Mouse (Mus musculus) stomach, embryonic 16.5 days (tissue): ENCODE measurements around the gene Med20. TPM values are rescaled to one million over a fixed set of nuclear protein-coding genes. Genes with fewer than 3 reads are reported as not detected.
A peak's percentile ranks its signal among the peaks of the same experiment; 100 is the strongest.

ENCODE experiments used
- ATAC-seq: fragments of 200-750 bp; cut with Nextera tagmentation; 2 replicates; pipeline ENCODE4 v1.8.0; 2017; ENCODE audit warnings: moderate number of reproducible peaks, moderate TSS enrichment; ENCODE audit not compliant: insufficient read depth, low FRiP score
- H3K27ac ChIP-seq: fragments of 300-500 bp; sonication (generic); 2 replicates; pipeline ENCODE4 v1.5.1; 2014; ENCODE audit warnings: low read length
- H3K27me3 ChIP-seq: fragments of 300-500 bp; sonication (generic); 2 replicates; pipeline ENCODE4 v1.6.1; 2014; ENCODE audit warnings: low read length, control low read depth, mixed read lengths; ENCODE audit not compliant: control insufficient read depth, insufficient read depth
- H3K36me3 ChIP-seq: fragments of 300-500 bp; sonication (generic); 2 replicates; pipeline ENCODE4 v1.6.1; 2014; ENCODE audit warnings: low read length; ENCODE audit not compliant: control insufficient read depth, insufficient read depth
- H3K4me1 ChIP-seq: fragments of 300-500 bp; sonication (generic); 2 replicates; pipeline ENCODE4 v1.6.1; 2014; ENCODE audit warnings: low read length, control low read depth, mixed read lengths; ENCODE audit not compliant: control insufficient read depth, insufficient read depth
- H3K4me2 ChIP-seq: fragments of 300-500 bp; sonication (generic); 2 replicates; pipeline ENCODE4 v1.6.1; 2014; ENCODE audit warnings: low read depth, low read length, mixed read lengths
- H3K4me3 ChIP-seq: fragments of 300-500 bp; sonication (generic); replicated peaks from 2 replicates; pipeline ENCODE4 v1.5.1; 2014; ENCODE audit warnings: mild to moderate bottlenecking, low read length
- H3K9ac ChIP-seq: fragments of 300-500 bp; sonication (generic); 2 replicates; pipeline ENCODE4 v1.6.1; 2014; ENCODE audit warnings: low read length
- H3K9me3 ChIP-seq: fragments of 300-500 bp; sonication (generic); replicated peaks from 2 replicates; pipeline ENCODE4 v1.6.1; 2016; ENCODE audit warnings: low read length, control low read depth; ENCODE audit not compliant: control insufficient read depth
- WGBS: fragments of 180-500 bp; shearing (Covaris S2); extraction: QIAGEN DNeasy Blood & Tissue Kit; methylation state at CpG from one replicate; pipeline ENCODE4 v1.1.7; 2014; 5-methylcytosine and 5-hydroxymethylcytosine counted together
- polyA plus RNA-seq: library from polyadenylated mRNA; unstranded; fragments of >200 nt; fragmentation: Nextera tagmentation; extraction: Ambion mirVana; gene quantifications from 2 replicates; pipeline ENCODE4 v1.2.1, GENCODE M21; 2015

Gene Med20
- polyA plus RNA-seq, 1 experiment from 2014 or later: 40.7 TPM

DNA sequence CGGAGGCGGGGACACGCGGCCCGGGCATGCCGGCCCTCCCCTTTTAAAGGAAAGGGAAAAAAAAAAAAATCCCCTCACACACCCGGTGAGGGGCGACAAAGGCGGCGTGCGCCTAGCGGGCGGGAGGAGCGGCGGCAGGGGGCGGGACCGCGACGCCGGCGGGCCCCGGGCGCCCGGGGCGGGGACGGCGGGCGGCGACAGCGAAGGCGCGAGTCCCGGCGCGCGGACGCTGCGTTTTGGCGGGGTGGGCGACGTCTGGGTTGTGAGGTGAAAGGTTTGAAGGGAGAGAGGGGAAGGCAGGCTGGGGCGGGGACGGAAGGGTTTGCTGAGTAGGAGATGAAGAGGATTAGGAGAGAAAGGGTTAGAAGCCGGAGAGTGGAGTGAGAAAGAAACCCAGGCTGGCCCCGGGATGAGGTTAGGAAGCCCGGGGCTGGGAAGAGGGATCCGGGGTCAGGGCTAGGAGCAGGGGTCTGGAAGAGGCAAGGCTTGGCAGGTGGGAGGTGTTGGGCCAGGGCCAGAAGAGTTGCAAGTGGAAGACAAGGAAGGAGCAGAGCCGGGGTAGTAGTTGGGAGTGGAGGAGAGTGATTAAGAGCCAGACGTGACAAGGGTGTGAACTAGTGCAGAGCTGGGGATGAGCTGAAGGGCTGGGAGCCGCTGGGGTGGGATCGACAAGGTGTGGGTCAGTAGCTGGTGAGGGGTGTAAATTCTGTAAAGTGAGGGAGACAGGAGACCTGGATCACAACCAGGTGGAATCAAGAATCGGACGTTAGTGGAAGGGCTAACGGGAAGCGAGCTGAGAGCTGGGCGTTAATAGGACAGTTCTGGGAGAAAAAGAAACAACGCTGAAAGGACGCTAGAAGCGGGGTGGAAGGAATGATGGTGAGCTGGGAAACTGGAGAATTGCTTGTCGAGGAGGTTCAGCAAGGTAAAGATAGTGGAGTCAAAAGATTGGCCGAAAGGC is 18.6 kb downstream of the Med20 start:
- Histone ChIP-seq H3K27ac (peak overlapping the region; percentile 94), H3K27me3 (no peaks in the 10 kb centered on the region), H3K4me3 (peak overlapping the region; percentile 73), H3K4me1 (peaks cover 8% of the 10 kb centered on the region), H3K9me3 (no peaks in the 10 kb centered on the region), H3K4me2 (peak overlapping the region; percentile 97), H3K9ac (peak overlapping the region; percentile 79), H3K36me3 (no peaks in the 10 kb centered on the region)
- WGBS: under 1% methylated on average over 61 of the region's 61 CpGs
- peak; percentile 71; the same call in 1 of the 2 replicates for ATAC-seq

DNA sequence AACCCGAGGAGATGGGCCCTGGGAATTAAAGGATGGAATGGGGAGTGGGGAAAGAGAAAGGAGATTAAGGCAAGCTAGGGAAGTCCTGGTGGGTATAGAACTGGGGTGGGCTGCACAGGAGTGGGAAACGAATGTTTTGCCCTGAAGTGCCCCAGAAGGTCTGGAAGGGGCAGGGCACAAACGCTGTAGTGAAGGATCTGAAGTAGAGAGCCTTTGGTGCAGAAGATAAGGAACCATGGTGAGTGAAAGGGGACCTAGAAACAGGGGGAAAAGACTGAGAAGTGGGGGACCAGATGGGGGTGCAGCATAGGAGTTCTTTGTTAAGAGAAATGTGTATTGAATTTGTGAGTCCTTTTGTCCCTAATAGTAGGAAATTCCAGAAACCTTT is 19.3 kb downstream of the Med20 start, which contains the start of gene Usp49:
TSS of gene Usp49 (plus strand) at position 13 of the 388 bp plus-strand sequence.
- Histone ChIP-seq H3K4me1 (peaks cover 8% of the 10 kb centered on the region), H3K36me3 (no peaks in the 10 kb centered on the region), H3K4me3 (peak within 1 kb of the TSS; percentile 73), H3K27me3 (no peaks in the 10 kb centered on the region), H3K9ac (peak within 1 kb of the TSS; percentile 79), H3K27ac (peak within 1 kb of the TSS; percentile 94), H3K9me3 (no peaks in the 10 kb centered on the region), H3K4me2 (peak within 1 kb of the TSS; percentile 97)
- ATAC-seq: no peak
- WGBS: 0% methylated on average over 3 of the region's 3 CpGs

DNA sequence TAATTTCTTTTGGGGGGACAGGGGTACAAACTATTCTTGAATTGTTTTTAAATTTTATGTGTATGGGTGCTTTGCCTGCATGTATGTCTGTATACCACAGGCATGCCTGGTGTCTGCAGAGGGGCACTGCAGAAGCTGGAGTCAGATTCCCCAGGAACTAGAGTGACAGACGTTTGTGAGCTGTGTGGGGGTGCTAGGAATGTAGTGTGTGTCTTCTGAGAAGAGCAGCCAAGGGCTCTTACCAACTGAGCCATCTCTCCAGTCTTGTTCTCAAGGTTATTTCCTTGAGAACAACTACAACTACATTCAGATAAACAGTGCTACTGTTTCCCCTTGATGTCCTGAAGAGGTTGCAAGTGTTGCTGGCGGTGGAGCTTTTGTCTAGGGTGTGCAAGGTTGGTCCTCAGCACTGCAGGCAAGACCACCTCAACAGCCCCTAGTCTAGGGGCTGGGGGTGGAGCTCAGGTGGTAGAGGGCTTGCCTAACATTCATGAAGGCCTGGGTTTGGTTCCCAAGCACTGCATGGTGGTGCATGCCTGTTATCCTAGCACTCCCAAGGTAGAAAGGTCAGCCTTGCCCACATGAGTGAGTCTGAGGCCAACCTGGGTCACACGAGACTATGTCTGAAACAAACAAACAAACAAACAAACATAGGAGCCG is 20.9 kb downstream of the Med20 start:
- H3K27me3 ChIP-seq: no peaks in the 10 kb centered on the region
- H3K4me3 ChIP-seq: no peak overlapping the region
- ATAC-seq: no peak
- H3K9me3 ChIP-seq: no peaks in the 10 kb centered on the region
- H3K4me2 ChIP-seq: no peak overlapping the region
- no peak overlapping the region for H3K27ac ChIP-seq
- no peaks in the 10 kb centered on the region for H3K36me3 ChIP-seq
- 60% methylated on average over 4 of the region's 4 CpGs for WGBS
- H3K4me1 ChIP-seq: peaks cover 8% of the 10 kb centered on the region
- H3K9ac ChIP-seq: no peak overlapping the region

DNA sequence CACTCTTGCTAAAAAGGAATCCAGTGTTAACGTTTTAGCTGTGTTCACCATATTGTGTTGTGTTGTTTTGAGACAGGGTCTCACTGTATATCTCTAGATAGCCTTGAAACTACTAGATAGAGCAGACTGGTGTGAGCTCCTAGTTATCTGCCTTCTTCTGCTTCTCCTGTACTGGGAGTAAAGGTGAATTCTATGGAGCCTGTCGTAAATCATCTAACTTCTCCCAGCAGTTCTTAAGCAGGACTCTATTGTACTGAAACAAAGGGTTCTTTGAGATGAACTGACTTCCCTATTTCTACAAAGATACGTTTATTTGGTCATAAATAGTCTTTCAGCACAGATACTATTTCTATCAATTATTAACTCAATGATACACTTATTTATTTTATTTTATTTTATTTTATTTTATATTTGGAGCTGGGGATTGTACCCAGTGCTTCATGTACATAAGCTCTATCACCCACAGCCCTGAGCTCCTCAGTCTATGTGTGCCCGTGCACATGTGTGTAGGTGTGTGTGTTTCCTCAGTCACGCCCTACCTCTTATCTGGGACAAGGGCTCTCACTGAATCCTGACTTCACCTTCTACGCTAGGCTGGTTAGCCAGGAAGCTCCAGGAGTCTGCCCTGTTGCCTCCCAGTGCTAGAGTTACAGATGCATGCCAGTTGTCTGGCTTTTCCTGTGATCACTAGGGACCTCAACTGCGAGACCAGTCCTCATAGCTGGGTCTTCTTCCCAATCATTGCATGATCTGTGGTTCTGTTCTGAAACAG is 22.8 kb downstream of the Med20 start:
- peak overlapping the region; percentile 33; the same call in 1 of the 2 replicates for H3K27ac ChIP-seq
- H3K36me3 ChIP-seq: no peaks in the 10 kb centered on the region
- H3K4me1 ChIP-seq: peaks cover 6% of the 10 kb centered on the region
- 64% methylated on average over 7 of the region's 7 CpGs for WGBS
- no peak overlapping the region for H3K4me3 ChIP-seq
- peak; percentile 23; the same call in 1 of the 2 replicates for ATAC-seq
- H3K4me2 ChIP-seq: no peak overlapping the region
- no peaks in the 10 kb centered on the region for H3K27me3 ChIP-seq
- H3K9ac ChIP-seq: no peak overlapping the region
- no peaks in the 10 kb centered on the region for H3K9me3 ChIP-seq

DNA sequence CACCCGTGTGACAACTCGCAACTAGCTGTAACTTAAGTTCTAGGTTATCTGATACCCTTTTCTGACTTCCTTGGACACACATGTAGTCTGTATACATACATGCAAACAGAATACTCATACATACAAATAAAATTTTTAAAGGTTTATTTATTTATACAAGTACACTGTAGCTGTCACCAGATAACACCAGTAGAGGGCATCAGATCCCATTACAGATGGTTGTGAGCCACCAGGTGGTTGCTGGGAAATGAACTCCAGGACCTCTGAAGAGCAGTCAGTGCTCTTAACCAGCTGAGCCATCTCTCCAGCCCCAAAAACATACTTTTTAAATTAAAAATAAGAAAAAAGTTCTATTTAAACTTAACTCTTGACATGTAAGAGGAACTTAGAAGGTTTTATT is 31.6 kb downstream of the Med20 start:
- H3K36me3 ChIP-seq: no peaks in the 10 kb centered on the region
- WGBS: 81% methylated on average over 2 of the region's 2 CpGs
- H3K4me1 ChIP-seq: no peaks in the 10 kb centered on the region

DNA sequence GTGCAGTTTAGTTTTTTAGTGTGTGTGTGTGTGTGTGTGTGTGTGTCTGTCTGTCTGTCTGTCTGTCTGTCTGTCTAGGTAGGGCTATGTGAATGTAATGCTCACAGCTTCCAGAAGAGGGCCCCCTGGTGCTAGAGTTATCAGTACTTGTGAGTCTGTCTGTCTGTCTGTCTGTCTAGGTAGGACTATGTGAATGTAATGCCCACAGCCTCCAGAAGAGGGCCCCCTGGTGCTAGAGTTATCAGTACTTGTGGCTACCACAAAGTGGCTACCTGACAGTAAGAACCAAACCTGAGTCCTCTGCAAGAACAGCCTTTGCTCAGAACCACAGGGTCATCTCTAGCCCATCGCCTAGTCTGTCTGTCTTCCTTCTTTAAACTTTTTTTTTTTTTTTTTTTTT is 35.3 kb downstream of the Med20 start:
- H3K9me3 ChIP-seq: no peaks in the 10 kb centered on the region
- 89% methylated on average over 1 of the region's 1 CpGs for WGBS
- no peak for ATAC-seq

More for the DNA sequence above, 31.6 kb downstream of the Med20 start:
- ATAC-seq: no peak
- H3K9ac ChIP-seq: no peak overlapping the region
- H3K27ac ChIP-seq: no peak overlapping the region
- H3K9me3 ChIP-seq: no peaks in the 10 kb centered on the region
- no peak overlapping the region for H3K4me3 ChIP-seq
- H3K4me2 ChIP-seq: no peak overlapping the region
- H3K27me3 ChIP-seq: no peaks in the 10 kb centered on the region

DNA sequence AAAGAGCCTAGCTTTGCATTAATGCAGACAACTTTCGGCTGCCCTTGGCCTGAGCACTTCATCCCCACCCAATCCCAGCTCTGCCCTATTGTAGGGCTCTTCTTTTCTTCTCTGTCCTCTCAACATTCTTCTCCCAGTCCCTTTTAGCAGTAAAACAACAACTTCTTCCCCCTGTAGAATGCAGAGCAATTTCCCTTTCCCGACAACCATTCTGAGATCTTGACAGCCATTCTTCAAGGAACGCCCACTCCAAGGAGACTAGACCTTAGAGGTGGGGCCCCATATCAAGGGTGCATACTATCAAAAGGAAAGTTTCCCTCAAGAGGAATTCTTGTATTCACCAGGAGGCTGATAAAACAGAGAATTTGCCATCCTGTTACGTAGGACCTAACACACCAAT is 37.6 kb downstream of the Med20 start:
- no peaks in the 10 kb centered on the region for H3K4me1 ChIP-seq
- H3K9ac ChIP-seq: no peak overlapping the region
- no peaks in the 10 kb centered on the region for H3K27me3 ChIP-seq
- no peaks in the 10 kb centered on the region for H3K36me3 ChIP-seq
- no peak for ATAC-seq
- H3K4me3 ChIP-seq: no peak overlapping the region
- 61% methylated on average over 4 of the region's 4 CpGs for WGBS
- no peak overlapping the region for H3K4me2 ChIP-seq
- H3K27ac ChIP-seq: no peak overlapping the region
- no peaks in the 10 kb centered on the region for H3K9me3 ChIP-seq

More for the DNA sequence above, 35.3 kb downstream of the Med20 start:
- Histone ChIP-seq H3K4me3 (no peak overlapping the region), H3K27me3 (no peaks in the 10 kb centered on the region), H3K4me2 (no peak overlapping the region), H3K27ac (no peak overlapping the region), H3K36me3 (no peaks in the 10 kb centered on the region), H3K4me1 (no peaks in the 10 kb centered on the region), H3K9ac (no peak overlapping the region)

DNA sequence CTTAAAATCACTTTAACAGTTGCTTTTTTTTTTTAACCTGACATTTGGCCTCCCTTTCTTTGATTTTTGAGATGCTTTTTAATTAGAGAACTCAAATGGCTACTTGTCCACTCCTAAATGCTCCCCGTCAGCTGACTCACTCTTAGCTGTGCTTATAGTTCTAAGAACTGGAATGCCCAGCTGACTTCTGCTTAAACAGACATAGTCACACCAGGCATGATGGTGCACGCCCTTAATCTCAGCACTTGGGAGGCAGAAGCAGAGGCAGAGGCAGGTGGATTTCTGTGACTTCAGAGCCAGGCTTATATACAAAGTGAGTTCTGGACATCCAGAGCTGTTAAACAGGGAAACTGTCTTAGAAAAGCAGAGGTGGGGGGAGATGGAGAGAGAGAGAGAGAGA is 40.6 kb downstream of the Med20 start:
- H3K4me2 ChIP-seq: no peak overlapping the region
- no peaks in the 10 kb centered on the region for H3K4me1 ChIP-seq
- ATAC-seq: no peak
- H3K36me3 ChIP-seq: no peaks in the 10 kb centered on the region
- H3K27ac ChIP-seq: no peak overlapping the region
- no peaks in the 10 kb centered on the region for H3K9me3 ChIP-seq
- no peak overlapping the region for H3K4me3 ChIP-seq
- H3K27me3 ChIP-seq: no peaks in the 10 kb centered on the region
- 78% methylated on average over 2 of the region's 2 CpGs for WGBS
- H3K9ac ChIP-seq: no peak overlapping the region
